Mouse (Mus musculus) Patski (cell line): ENCODE results near the gene Col23a1. TPM values are rescaled to one million over a fixed set of nuclear protein-coding genes. Genes with fewer than 3 reads are reported as not detected.

Experiments
- ATAC-seq: fragments of 100-300 bp; one replicate; pipeline ENCODE4 v1.8.0; 2021
- CTCF ChIA-PET: fragments of 350-600 bp; sonication (Branson Sonifier 250); formaldehyde crosslinking; loops from one replicate; lab custom pipeline; 2022; ENCODE audit warnings: inconsistent platforms; lab: Charles Lee
- POLR2A ChIA-PET: fragments of 350-600 bp; sonication (Branson Sonifier 250); formaldehyde crosslinking; loops from one replicate; lab custom pipeline; 2022; ENCODE audit warnings: antibody characterized with exemption, inconsistent platforms; lab: Charles Lee
- DNase-seq: peaks from one replicate; pipeline ENCODE4 v3.0.0-alpha.2; 2011; ENCODE audit warnings: low read depth, low spot score
- H3K27me3 ChIP-seq: fragments of 371-371 bp; one replicate; pipeline ENCODE4 v1.5.1; 2021
- CTCF ChIP-seq: fragments of 100-300 bp; IDR thresholded peaks from one replicate; pipeline ENCODE4 v1.5.1; 2021
- in situ Hi-C: fragments of 300-500 bp; cut with MboI; formaldehyde crosslinking; loops from 3 replicates; pipeline ENCODE4 v1.11.1; 2018; ENCODE audit warnings: low pct_unique_long_range_greater_than_20kb, mixed read lengths
- polyA plus RNA-seq: library from polyadenylated mRNA; unstranded; gene quantifications from one replicate; pipeline ENCODE4 v1.2.3, GENCODE M21; 2021

Gene Col23a1
- polyA plus RNA-seq, 1 experiment from 2014 or later = 3.5 TPM

GRCm38 (mm10) chr11:51544413-51544812, 254.7 kb downstream of the Col23a1 start:
- H3K27me3 ChIP-seq = no peaks in the 10 kb centered on the region
- TF ChIP-seq CTCF = no peak
- in situ Hi-C loops = loop anchor here (5.0 to 25.0 kb wide), 2 partner anchors 38 to 482 kb away; partner anchors contain the start of genes Phykpl and Zfp354a
- ChIA-PET POLR2A (no interaction called here), CTCF (interaction anchor here (6.6 kb wide), 1 partner anchor 39 kb away, joined by 72 read pairs; the partner anchor contains the start of gene Phykpl)
- no peak for DNase-seq
- ATAC-seq = no peak

GRCm38 (mm10) chr11:51545811-51546210, 256.1 kb downstream of the Col23a1 start:
- H3K27me3 ChIP-seq = no peaks in the 10 kb centered on the region
- POLR2A ChIA-PET = no interaction called here
- CTCF ChIA-PET = interaction anchor here (0.9 kb wide), 1 partner anchor 256 kb away, joined by 4 read pairs; the partner anchor contains the start of gene Col23a1
- TF ChIP-seq CTCF = no peak
- in situ Hi-C loops = loop anchor here (25.0 kb wide), 1 partner anchor 484 kb away; the partner anchor contains the start of gene Zfp354a
- DNase-seq (peak; percentile 67), ATAC-seq (peak; percentile 61)

- ChIA-PET POLR2A (no interaction called here), CTCF (interaction anchor here (1.2 kb wide), 1 partner anchor 11 kb away, joined by 4 read pairs; no protein-coding TSS in a partner anchor)
- ATAC-seq = peak; percentile 65
- H3K27me3 ChIP-seq = no peaks in the 10 kb centered on the region
- in situ Hi-C loops = no loop called here
- peak; percentile 27 for DNase-seq
- TF ChIP-seq CTCF = no peak
Observed at GRCm38 (mm10) chr11:51551253-51551652, 261.5 kb downstream of the Col23a1 start.

GRCm38 (mm10) chr11:51552091-51552490, 262.4 kb downstream of the Col23a1 start:
- ATAC-seq (no peak), DNase-seq (no peak)
- no peak for TF ChIP-seq CTCF
- in situ Hi-C loops = no loop called here
- CTCF ChIA-PET = interaction anchor here (0.9 to 1.2 kb wide), 2 partner anchors 12 to 30 kb away, joined by 4 read pairs; no protein-coding TSS in a partner anchor
- POLR2A ChIA-PET = interaction anchor here (0.7 kb wide), 1 partner anchor 29 kb away, joined by 3 read pairs; no protein-coding TSS in a partner anchor
- H3K27me3 ChIP-seq = no peaks in the 10 kb centered on the region

- ChIA-PET POLR2A (no interaction called here), CTCF (interaction anchor here (1.3 to 3.1 kb wide), 2 partner anchors 15 to 28 kb away, joined by 4 to 10 read pairs; no protein-coding TSS in a partner anchor)
- H3K27me3 ChIP-seq = no peaks in the 10 kb centered on the region
- no peak for TF ChIP-seq CTCF
- ATAC-seq = no peak
- no peak for DNase-seq
- in situ Hi-C loops = no loop called here
Observed at GRCm38 (mm10) chr11:51554590-51554989, 264.9 kb downstream of the Col23a1 start.

GRCm38 (mm10) chr11:51555066-51555465, 265.3 kb downstream of the Col23a1 start:
- no peak for TF ChIP-seq CTCF

GRCm38 (mm10) chr11:51563276-51563675, 273.6 kb downstream of the Col23a1 start:
- no peak for DNase-seq
- in situ Hi-C loops = no loop called here
- no peak for ATAC-seq
- no peak for TF ChIP-seq CTCF
- peaks cover 3% of the 10 kb centered on the region for H3K27me3 ChIP-seq
- ChIA-PET CTCF (interaction anchor here (1.0 to 1.2 kb wide), 2 partner anchors 10 to 12 kb away, joined by 3 read pairs; no protein-coding TSS in a partner anchor), POLR2A (no interaction called here)

More at GRCm38 (mm10) chr11:51555066-51555465, 265.3 kb downstream of the Col23a1 start:
- POLR2A ChIA-PET = no interaction called here
- ATAC-seq (no peak), DNase-seq (no peak)
- in situ Hi-C loops = no loop called here
- CTCF ChIA-PET = interaction anchor here (0.7 to 3.1 kb wide), 2 partner anchors 15 to 27 kb away, joined by 4 to 10 read pairs; no protein-coding TSS in a partner anchor
- no peaks in the 10 kb centered on the region for H3K27me3 ChIP-seq

- H3K27me3 ChIP-seq = peaks cover 3% of the 10 kb centered on the region
- POLR2A ChIA-PET = interaction anchor here (0.7 kb wide), 1 partner anchor 12 kb away, joined by 6 read pairs; no protein-coding TSS in a partner anchor
- no peak for DNase-seq
- peak; percentile 44 for ATAC-seq
- CTCF ChIA-PET = interaction anchor here (1.0 kb wide), 1 partner anchor 17 kb away, joined by 3 read pairs; no protein-coding TSS in a partner anchor
- no peak for TF ChIP-seq CTCF
- in situ Hi-C loops = no loop called here
Observed at GRCm38 (mm10) chr11:51565062-51565461, 275.3 kb downstream of the Col23a1 start.

- H3K27me3 ChIP-seq = peaks cover 3% of the 10 kb centered on the region
- CTCF ChIA-PET = interaction anchor here (1.0 to 2.6 kb wide), 2 partner anchors 17 to 26 kb away, joined by 3 to 15 read pairs; no protein-coding TSS in a partner anchor
- DNase-seq (no peak), ATAC-seq (no peak)
- POLR2A ChIA-PET = interaction anchor here (0.7 kb wide), 1 partner anchor 13 kb away, joined by 6 read pairs; no protein-coding TSS in a partner anchor
- in situ Hi-C loops = no loop called here
- TF ChIP-seq CTCF = no peak
Observed at GRCm38 (mm10) chr11:51565951-51566350, 276.2 kb downstream of the Col23a1 start.

GRCm38 (mm10) chr11:51568801-51569200, 279.1 kb downstream of the Col23a1 start:
- in situ Hi-C loops = no loop called here
- ATAC-seq = no peak
- CTCF ChIA-PET = interaction anchor here (1.3 kb wide), 1 partner anchor 32 kb away, joined by 3 read pairs; no protein-coding TSS in a partner anchor
- TF ChIP-seq CTCF = no peak
- H3K27me3 ChIP-seq = no peaks in the 10 kb centered on the region
- POLR2A ChIA-PET = interaction anchor here (0.9 kb wide), 1 partner anchor 12 kb away, joined by 4 read pairs; no protein-coding TSS in a partner anchor
- DNase-seq = no peak

- in situ Hi-C loops = no loop called here
- ChIA-PET POLR2A (no interaction called here), CTCF (interaction anchor here (1.6 kb wide), 1 partner anchor 19 kb away, joined by 4 read pairs; no protein-coding TSS in a partner anchor)
- DNase-seq = no peak
- TF ChIP-seq CTCF = no peak
- ATAC-seq = no peak
- no peaks in the 10 kb centered on the region for H3K27me3 ChIP-seq
Observed at GRCm38 (mm10) chr11:51576454-51576853, 286.7 kb downstream of the Col23a1 start.
